Mouse (Mus musculus) ES-Bruce4 (cell line): ENCODE results near the gene Lingo4.

Source experiments
- CTCF ChIP-seq: IDR thresholded peaks from one replicate; pipeline ENCODE4 v1.8.1; 2011; ENCODE audit warnings: low read depth, low read length
- EP300 ChIP-seq: IDR thresholded peaks from 2 replicates; pipeline ENCODE4 v1.6.1; 2011; ENCODE audit warnings: low read depth, low read length; ENCODE audit not compliant: insufficient read depth

GRCm38 (mm10) chr3:94436420-94436819 is 38.1 kb downstream of the Lingo4 start:
- TF ChIP-seq EP300 (no peak), CTCF (no peak)
